Mouse (Mus musculus) embryo, embryonic 11 days (tissue): ENCODE measurements around the gene Impg1.
"Not testable (repeated sequence)": the region's sequence is repeated elsewhere in the genome, so short reads cannot be mapped to it uniquely, and the experiment has no call there.

Source experiments
- DNase-seq: peaks from one replicate; pipeline ENCODE4 v3.0.0-alpha.2; 2015

Gene Impg1

DNA sequence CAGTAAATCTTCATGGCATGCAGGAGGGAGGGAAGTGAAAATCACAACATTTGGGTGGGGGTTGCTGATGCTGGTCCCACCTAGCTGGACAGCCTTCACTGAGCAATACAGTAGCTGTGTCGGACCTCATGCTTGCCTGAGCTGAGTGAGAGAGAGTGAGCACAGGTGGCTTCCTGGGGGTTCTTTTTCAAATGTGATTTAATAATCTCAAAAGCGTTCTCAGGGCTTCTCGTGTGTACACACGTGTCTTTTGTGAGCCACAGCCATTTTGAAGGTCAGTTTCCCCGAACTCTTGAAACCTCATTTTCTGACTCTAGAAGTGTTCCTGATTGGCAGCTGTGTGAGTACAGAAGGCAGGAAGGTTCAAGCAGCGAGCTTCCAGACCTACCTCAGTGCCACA is 122.8 kb downstream of the Impg1 start:
- DNase-seq, result no peak

DNA sequence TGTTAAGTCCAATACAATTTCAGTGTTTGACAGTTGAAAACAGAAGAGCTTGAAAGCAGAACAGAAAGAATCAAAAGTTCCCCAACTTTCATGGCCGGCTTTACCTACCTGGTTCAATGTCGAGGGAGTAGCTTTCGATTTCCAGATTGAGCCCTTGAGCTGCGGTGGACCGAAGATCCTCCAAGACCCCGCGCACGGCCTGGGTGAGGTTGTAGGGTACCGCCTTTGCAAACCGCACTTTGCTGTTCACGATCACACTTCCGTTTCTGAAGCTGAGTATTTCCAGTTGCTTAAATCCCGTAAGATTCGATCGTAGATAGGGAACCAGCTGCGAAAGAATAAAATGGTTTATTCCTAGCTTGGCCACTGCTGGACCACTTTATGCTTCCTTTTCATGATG is 123.5 kb downstream of the Impg1 start:
- no peak for DNase-seq

DNA sequence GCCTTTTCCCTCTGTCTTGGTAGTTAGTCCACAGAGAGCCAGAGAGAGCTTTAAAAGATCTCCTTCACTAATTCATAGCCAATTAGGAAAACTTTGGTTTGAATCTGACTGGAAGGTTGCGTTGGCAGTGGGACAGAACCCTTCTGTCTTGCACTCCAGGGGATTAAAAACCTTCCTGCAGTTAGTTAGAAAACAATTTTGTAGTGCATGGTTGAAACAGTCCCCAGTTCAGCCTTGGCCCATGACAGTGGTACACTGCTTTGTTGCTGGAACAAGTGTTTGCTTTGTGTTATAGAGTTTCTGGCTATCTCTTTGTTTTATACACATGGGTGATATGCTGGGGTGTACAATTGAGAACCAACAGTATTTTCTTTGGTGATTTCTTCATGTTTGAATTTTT is 124.4 kb downstream of the Impg1 start:
- no peak for DNase-seq

DNA sequence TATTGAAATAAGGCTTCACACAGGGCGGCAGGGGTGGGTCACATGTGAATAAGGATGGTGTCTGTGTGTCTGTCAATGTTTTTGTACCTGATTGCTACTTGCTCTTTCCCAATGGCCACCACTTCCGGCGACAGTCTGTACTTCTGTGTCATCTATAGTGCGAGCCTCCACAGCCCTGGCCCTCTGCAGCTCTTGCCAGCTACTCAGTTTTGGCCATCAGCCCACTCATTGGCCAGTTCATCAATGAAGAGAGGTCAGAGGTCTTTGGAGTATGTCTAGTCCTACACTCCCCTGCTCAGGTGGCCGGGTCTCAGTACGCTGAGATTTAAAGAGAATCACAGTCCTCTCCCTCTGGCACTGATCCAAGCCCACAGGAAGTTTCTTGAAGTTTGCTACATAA is 127.3 kb downstream of the Impg1 start:
- no peak for DNase-seq

DNA sequence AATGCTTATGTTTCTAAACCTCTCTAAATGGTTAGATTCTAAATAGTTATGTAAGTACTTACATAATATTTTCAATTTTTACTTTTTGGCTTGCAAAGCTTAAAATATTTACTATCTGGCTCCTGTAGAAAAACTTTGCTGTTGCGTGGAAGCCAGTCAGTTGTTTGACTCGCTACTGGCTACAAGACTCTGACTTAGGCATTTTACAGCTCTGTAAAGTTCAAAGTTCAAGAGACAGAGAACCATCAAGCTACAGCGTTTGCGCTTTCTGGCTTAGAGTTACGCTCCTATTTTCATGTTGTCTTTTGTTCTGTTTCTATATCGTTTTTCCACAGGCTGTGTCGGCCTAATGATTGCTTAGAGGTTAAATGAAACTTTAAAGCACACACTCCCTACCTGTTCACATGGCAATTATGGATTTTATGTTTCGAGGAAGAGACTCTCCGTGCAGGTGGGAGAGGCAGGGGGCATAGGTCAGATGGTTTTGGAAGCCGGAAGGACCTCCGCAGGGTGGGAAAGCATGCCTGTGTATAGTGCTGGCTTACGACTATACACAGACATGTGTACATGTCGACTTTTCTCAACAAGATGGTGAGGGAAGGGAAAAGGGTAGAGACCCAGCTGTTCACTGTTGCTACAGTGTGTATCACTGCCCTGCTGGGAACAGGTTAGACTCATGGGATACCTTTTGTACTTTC is 129.5 kb downstream of the Impg1 start:
- DNase-seq, result no peak

DNA sequence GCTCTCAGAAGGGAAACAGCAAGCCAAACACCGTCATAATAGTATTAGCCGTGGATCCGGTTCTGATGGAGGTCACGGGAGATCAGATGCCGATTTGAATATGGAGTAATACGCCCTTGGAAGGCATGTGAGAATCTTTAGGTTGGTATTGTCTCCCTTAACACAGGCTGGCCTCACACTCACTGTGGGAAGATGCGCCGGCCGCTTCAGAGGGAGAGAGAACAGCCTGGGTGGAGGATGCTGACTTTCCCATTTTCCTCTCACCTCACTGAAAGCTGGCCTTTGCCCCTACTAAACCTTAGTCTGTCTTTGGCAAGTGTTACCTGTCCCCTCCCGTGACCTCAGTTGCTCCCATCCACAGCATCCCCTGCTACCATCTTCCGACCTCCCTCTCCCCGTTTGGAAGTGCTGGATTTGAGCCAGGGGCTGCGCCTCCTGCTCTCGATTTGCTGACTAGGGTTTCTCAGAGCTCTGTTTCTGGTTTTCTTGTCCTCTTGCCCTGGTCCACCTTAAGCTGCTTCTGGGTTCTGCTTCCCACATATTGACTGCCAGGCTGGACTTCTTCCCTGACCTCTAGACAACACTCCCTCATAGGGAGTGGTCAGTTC is 131.2 kb downstream of the Impg1 start:
- DNase-seq, result no peak

DNA sequence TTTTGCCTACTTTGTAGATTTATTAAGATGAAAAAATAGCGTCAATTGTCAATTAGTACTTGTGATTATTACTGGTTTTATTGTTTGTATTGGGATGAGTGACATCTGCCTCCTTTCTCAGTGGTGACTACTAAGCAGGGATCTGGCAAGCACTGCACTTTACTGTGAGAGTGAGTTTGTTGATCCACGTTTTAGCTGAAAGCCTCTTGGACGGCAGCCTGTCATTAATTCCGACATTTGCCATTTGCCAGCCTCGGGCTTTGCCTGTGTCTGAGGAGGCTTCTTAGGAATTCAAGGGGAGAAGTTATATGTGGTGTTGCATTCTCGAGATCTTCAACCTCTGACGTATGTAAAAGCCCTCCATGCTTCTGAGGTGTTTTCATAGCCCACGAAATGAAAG is 131.8 kb downstream of the Impg1 start:
- DNase-seq, result peak; percentile 5

DNA sequence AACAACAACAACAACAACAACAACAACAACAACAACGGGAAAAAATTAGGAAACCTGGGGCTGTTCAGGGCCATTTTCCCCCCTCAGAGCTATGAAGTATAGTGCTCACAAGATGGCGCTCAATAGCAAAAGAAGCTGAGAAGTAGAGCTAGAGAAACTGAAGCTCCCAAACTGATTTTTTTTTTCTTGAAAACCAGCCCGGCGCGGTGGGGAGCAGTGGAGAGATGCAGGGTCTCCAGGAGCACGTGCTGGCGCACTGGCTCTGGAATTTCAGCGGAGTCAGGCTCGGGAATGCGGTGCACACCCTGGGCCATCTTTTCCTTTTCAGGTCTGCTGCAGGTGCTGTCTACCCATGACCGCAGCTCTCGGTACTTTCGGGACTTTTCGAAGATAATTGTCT is 133.1 kb downstream of the Impg1 start:
- DNase-seq, result peak; percentile 87

DNA sequence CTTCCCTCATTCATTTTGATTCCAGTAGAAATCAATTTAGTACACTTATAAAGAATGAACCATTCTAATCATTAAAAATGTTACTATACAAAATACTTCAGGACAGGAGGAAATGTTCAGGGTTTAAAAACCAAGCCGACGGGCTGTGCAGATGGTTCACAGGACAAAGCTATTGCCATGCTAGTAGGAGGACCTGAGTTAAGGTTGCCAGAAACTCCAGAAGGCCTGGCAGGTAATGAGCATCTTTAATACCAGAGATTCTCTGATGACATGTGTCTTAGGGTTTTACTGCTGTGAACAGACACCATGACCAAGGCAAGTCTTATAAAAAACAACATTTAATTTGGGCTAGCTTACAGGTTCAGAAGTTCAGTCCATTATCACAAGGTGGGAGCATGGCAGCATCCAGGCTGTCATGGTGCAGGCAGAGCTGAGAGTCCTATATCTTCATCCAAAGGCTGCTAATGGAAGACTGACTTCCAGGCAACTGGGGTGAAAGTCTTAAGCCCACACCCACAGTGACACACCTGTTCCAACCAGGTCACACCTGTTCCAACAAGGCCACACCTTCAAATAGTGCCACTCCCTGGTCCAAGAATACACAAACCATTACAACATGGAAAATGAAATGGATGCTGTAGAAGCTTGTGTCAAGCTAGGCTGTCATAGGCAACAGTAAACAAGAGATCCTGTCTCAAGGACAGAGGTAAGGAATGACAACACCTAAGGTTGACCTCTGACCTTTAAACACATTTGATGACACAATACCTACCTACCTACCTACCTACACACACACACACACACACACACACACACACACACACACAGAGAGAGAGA is 144.0 kb downstream of the Impg1 start:
- not testable (repeated sequence) for DNase-seq

DNA sequence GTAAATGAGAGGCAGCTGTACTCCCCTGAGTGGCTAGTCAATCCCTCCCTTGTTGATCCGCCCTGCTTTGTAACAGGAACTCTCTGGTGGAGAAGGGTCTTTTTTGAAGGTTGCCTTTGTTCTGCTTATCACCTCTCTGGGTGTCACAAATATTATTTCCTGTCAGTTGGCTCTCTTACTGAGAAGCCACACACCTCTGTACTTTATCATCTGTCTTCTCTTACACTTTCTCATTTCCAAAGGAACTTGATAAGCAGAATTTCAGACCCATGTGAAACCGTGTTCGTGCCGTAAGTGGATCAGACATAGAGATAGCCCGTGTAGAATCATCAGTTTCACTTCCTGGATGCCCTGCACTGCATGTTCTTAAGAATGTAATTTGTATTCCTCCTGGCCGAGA is 147.3 kb downstream of the Impg1 start:
- no peak for DNase-seq

DNA sequence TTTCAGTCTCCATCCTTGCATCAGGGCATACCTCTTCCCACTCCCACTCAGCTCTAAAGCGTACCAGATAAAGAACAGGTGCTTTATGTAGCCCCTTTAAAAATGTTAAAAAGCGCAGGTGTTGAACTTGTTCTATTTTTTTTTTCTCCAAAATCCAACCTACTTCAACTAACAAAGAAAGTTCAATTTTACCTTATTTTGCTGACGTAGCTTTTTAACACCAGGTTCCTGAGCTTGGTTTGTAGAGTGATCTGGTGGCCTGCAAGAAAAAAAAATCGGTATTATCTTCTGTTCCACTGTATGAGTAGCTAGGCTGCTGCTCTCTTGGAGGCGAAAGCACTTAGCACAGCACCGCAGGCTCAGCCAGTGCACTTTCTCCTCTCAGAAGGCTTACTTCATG is 149.4 kb downstream of the Impg1 start:
- no peak for DNase-seq

DNA sequence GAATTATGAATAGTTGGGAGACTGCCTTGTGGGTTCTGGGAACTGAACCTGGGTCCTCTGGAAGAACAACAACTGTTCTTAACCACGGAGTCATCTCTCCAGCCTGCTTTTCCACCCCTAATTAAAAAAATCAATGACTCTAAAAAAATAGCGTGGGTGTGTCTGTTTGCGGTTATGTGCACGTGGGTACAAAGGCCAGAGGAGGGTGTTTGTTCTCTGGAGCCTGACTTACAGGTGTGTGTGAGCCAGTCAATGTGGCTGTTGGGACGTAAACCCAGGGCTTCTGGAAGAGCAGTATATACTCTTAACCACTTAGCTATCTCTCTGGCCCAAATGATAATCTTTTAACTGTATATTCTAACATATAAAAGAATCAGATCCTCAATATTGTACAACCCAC is 151.7 kb downstream of the Impg1 start:
- DNase-seq, result no peak

DNA sequence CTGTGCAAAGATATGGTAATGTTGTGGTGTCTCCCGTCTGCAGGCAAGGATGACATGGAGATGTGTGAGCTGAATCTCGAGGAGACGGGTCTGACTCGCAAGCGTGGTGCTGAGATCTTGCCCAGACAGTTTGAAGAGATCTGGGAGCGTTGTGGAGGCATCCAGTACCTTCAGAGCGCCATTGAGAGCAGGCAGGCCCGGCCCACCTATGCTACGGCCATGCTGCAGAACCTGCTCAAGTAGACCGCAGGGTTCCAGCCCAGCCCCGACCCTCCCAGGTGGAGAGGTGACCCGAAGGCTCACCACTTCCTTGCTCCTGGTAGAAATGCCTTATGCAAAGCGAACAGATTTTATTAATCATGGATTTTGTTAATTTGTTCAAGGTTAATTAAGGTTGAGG is 157.7 kb downstream of the Impg1 start:
- DNase-seq, result no peak

DNA sequence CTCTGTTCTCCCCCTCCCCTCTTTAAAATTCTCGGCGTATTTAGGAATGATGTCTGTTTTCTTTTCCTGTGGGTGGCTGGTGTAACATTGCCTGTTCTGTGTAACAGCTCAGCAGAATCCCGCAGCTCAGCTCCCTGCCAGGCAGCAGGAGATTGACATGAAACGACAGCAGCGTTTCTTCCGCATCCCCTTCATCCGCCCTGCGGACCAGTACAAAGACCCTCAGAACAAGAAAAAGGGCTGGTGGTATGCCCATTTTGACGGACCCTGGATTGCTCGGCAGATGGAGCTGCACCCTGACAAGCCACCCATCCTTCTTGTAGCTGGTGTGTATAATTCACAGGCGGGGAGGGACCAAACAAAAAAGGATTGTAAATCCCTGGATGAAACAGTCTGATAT is 158.4 kb downstream of the Impg1 start:
- DNase-seq, result peak; percentile 15

DNA sequence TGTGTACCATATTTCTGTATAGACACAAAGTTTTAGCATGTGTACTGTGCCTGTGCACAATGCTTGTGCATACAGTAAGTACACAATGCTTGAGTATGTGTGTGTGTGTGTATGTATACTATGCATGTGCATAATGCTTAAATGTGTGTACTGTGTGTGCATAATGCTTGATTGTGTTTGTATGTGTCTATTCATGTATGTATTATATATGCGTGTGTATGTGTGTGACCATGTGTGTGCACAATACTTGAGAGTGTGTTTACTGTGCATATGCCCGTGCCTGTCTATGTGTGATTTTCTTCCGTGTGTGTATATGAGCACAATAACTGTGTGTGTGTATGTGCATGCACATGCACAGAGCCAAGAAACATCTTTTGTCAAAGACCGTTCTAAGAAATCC is 158.9 kb downstream of the Impg1 start:
- no peak for DNase-seq

DNA sequence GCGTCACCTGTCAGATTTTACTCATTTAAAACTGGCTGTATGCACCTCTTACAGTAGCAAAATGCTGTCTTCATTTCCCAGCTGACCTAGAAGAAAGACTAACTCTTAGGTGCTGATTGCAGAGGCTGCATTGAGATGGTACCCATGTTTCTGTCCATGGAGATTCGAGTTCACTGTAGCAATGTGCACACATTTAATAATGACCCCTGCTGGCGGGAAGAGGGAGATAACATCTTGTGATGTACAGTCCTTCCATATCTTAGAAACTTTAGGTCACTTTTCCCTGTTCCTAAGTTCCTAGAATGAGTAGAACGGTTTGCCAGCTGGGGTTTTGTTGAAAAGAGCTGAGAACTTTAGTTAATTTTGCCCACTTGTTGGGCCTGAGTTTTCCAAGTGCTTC is 161.8 kb downstream of the Impg1 start:
- peak; percentile 34 for DNase-seq

DNA sequence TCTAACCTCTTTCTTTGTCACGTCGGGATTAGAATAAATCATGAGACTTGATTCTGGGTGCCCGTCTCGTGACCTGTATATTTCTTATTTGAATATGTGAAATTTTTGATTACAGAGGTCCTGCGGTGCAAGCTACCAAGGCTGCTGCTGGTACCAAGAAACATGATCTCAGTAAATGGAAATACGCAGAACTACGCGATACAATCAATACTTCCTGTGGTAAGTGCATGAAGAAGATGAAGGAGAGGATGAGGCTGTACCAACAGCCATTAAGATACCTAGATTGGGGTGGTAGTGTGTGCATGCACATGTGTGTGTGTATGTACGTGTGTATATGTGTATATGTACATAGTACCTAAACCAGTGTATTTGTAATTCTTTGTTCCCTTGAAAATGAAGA is 166.2 kb downstream of the Impg1 start:
- no peak for DNase-seq

DNA sequence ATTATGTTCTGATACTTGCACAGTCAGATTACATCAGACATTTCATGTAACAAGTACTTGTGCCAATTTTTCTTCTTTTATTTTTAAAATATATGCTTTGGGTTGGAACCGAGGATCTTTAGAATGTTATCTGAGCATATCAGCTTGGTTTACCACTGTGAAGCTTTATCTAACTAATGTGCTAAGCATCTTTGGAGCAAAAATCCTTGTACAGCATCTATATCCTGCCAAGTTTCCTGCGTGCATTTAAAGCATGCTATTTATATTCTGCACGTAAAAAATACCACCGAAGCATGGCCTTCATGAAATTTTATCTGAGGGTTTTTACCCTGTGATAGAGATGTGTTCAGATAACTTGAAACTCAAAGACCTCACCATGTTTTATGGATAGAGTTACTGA is 169.2 kb downstream of the Impg1 start:
- no peak for DNase-seq

DNA sequence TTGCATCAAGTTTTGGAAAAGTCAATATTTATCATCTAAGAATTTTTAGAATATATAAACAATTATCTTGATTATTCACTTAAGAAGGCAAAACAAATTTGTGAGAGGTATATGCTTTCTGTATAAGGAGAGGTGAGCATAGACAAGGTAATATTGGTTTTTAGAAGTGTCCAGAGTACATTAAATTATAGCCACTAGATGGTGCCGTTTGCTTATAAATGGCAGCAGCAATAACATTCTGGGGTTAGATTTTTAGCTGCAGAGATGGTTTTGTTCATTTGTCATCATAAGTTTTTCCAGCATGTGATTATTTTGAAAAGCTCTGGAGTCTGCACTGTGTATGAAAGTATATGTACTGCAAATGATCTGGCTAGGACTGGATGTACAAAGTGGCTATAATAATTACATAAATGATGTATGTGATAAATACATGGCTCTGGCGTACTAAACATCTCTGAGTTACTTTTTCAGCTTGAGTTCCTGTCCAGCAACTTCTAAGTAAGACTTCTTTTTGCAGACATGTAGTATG is 172.2 kb downstream of the Impg1 start:
- peak; percentile 65 for DNase-seq

DNA sequence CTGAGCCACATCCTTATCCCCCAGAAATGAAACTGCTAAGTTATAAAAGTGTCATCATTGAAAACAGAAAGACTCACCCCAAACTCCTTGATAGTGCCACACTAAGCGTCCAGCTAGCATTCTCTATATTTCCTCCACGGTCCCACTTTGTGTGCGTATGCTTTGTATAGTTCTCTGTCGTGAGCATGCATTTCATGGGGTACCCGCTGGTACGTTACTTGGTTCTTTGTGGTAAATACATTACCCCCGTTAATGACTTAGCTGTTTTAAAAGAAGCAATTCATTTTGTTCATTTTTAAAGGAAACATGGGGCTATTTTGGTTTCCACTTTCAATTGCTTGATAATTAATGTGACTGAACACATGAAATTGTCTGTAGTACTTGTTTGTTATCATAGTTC is 178.4 kb downstream of the Impg1 start:
- no peak for DNase-seq

DNA sequence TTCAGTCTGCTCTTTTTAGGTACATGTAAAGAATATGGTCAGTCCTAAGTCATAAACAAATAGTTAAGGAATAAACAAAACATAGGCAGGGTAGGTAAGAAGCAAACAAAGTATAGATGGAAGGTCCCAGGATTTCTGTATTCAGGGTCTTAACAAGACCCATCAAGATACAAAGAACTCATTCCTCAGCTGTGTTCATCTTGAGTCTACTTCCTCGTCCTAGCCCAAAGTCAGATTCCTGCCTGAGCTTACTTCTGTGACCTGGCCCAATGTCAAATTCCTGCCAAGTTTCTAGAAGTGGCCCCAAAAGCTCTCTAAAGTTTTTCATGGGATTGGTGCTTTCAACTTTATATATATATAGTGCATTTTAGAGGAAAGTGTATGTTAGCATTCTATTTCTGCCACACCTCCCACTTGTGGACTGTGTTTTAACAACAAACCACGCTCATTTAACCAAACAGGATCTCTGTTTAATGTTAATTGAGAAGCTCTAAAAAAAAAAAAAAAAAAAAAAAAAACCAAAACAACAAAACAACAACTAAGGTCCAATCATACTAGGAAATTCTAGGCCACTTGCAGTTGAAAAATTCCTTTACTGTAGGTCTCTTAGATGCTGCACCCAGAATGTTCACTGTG is 180.6 kb downstream of the Impg1 start:
- DNase-seq, result no peak

DNA sequence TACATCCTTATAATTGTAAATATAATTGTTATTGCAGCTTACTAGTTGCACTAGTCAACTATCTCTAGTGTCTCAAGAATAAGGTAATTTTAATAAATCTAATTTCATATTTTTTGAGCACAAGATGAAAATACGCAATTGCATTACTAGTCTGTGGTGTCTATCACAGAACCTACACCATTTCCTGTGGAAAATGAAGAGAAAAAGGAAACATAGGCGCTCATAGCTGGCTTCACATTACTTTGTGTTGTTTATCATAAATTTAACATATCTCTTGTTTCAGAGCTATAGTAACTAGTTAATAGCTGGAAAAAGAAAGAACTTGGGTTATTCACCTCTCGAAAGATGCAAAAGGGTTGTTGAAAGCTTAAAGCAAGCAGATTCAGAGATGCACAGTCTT is 182.9 kb downstream of the Impg1 start:
- no peak for DNase-seq

DNA sequence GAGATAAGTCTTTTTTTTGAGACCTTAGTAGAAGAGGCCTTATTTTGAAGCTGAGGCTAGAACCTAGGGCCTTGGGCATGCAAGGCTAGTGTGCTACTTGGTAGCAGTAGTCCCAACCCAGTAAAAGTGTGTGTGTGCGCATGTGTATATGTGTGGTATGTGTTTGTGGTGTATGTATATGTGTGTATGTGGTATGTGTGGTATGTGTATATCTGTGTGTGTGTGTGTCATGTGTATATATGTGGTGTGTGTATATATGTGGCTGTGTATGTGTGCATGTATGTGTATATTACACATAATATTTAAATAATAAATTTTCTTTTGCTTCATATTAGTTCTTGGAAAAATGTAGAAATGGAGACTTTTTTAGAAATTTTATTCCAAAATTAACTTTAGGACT is 184.6 kb downstream of the Impg1 start:
- no peak for DNase-seq

DNA sequence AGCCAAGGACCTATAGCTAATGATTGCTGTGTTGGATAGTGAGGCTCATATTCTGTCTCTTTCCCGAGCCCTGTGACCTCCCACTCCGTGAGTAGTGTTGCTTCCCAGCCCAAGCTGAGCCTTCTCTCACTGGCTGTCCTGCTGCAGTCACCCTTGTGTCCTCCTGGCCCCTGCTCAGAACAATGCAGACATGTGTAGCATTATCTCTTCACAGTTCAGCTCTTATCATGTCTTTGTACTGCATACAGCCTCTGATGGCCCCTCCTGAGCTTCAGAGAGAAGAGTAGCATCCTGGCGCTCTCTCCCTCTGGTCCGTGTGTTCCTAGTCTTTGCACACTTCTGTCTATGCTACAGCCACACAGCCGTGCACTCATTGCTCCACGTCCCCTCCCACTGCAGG is 187.5 kb downstream of the Impg1 start:
- no peak for DNase-seq
